Mouse (Mus musculus): ENCODE results near the gene Sec31a. TPM values are rescaled to one million over a fixed set of nuclear protein-coding genes. Genes with fewer than 3 reads are reported as not detected.
"Not testable (repeated sequence)": the region's sequence is repeated elsewhere in the genome, so short reads cannot be mapped to it uniquely, and the experiment has no call there.

The Sec31a gene
- 100 to 1,000 TPM; 160 to 183 (median 173) TPM for total RNA-seq (2022)

- DNase-seq = peak; percentile 98
Measured at GRCm38 (mm10) chr5:100415761-100416590, at the start of gene Sec31a. Sec31a (minus strand) TSS chr5:100416234.

GRCm38 (mm10) chr5:100462374-100462773 is 46.3 kb upstream of the Sec31a start:
- no peak for DNase-seq

GRCm38 (mm10) chr5:100461526-100461925 is 45.5 kb upstream of the Sec31a start:
- DNase-seq = no peak

GRCm38 (mm10) chr5:100459468-100459867 is 43.4 kb upstream of the Sec31a start:
- DNase-seq = no peak

- no peak for DNase-seq
Measured at GRCm38 (mm10) chr5:100451871-100452270, 35.8 kb upstream of the Sec31a start.

GRCm38 (mm10) chr5:100438796-100439195 is 22.8 kb upstream of the Sec31a start:
- DNase-seq = no peak

- DNase-seq = no peak
Measured at GRCm38 (mm10) chr5:100437917-100438316, 21.9 kb upstream of the Sec31a start.

- no peak for DNase-seq
Measured at GRCm38 (mm10) chr5:100437086-100437485, 21.1 kb upstream of the Sec31a start.

GRCm38 (mm10) chr5:100430966-100431365 is 14.9 kb upstream of the Sec31a start:
- no peak for DNase-seq

- DNase-seq = no peak
Measured at GRCm38 (mm10) chr5:100430076-100430390, 14.0 kb upstream of the Sec31a start.

- DNase-seq = peak; percentile 95
Measured at GRCm38 (mm10) chr5:100429344-100430075, 13.5 kb upstream of the Sec31a start.

- DNase-seq = no peak
Measured at GRCm38 (mm10) chr5:100428734-100429343, 12.8 kb upstream of the Sec31a start.

- no peak for DNase-seq
Measured at GRCm38 (mm10) chr5:100428031-100428733, 12.1 kb upstream of the Sec31a start.

GRCm38 (mm10) chr5:100427276-100427675 is 11.2 kb upstream of the Sec31a start:
- no peak for DNase-seq

- not testable (repeated sequence) for DNase-seq
Measured at GRCm38 (mm10) chr5:100425823-100426222, 9.8 kb upstream of the Sec31a start.

GRCm38 (mm10) chr5:100424252-100424651 is 8.2 kb upstream of the Sec31a start:
- no peak for DNase-seq

GRCm38 (mm10) chr5:100423626-100424025 is 7.6 kb upstream of the Sec31a start:
- DNase-seq = no peak

- no peak for DNase-seq
Measured at GRCm38 (mm10) chr5:100418861-100419260, 2.8 kb upstream of the Sec31a start.

GRCm38 (mm10) chr5:100418077-100418476 is 2.0 kb upstream of the Sec31a start:
- DNase-seq = no peak

GRCm38 (mm10) chr5:100414474-100415196 is 1.4 kb downstream of the Sec31a start:
- DNase-seq = no peak

- DNase-seq = no peak
Measured at GRCm38 (mm10) chr5:100412886-100413285, 3.1 kb downstream of the Sec31a start.

- no peak for DNase-seq
Measured at GRCm38 (mm10) chr5:100410281-100410680, 5.8 kb downstream of the Sec31a start.

All from adrenal gland, adult 8-10 months (tissue).